Mouse (Mus musculus) heart, adult 2 months (tissue): Measurements from ENCODE around the gene Slc25a5. TPM values are rescaled to one million over a fixed set of nuclear protein-coding genes. Genes with fewer than 3 reads are reported as not detected.

ENCODE experiments used
- DNase-seq, 2 experiments: peaks; one replicate each; pipeline ENCODE4 v3.0.0; 2021
- H3K27ac ChIP-seq: fragments of 200-600 bp; 2 replicates; pipeline ENCODE4 v1.8.1; 2022
- H3K27me3 ChIP-seq: fragments of 200-500 bp; 2 replicates; pipeline ENCODE4 v1.6.1; 2012; ENCODE audit warnings: mild to moderate bottlenecking, low read length, inconsistent platforms, mixed read lengths; ENCODE audit not compliant: control insufficient read depth, insufficient read depth
- H3K36me3 ChIP-seq: fragments of 200-500 bp; 2 replicates; pipeline ENCODE4 v1.6.1; 2012; ENCODE audit warnings: low read length, inconsistent platforms; ENCODE audit not compliant: control insufficient read depth, insufficient read depth
- H3K4me1 ChIP-seq: fragments of 200-500 bp; 2 replicates; pipeline ENCODE4 v1.6.1; 2011; ENCODE audit warnings: low read length; ENCODE audit not compliant: control insufficient read depth, insufficient read depth
- H3K4me3 ChIP-seq: fragments of 200-600 bp; 2 replicates; pipeline ENCODE4 v1.8.1; 2022
- H3K79me2 ChIP-seq: fragments of 200-500 bp; replicated peaks from 2 replicates; pipeline ENCODE4 v1.6.1; 2012; ENCODE audit warnings: mild to moderate bottlenecking, inconsistent platforms, low read length, moderate library complexity, mixed read lengths; ENCODE audit not compliant: control insufficient read depth, insufficient read depth
- H3K9ac ChIP-seq: fragments of 200-500 bp; 2 replicates; pipeline ENCODE4 v1.6.1; 2012; ENCODE audit warnings: low read depth, mild to moderate bottlenecking, control low read depth, inconsistent platforms, low read length, mixed read lengths
- CTCF ChIP-seq: fragments of 200-600 bp; IDR thresholded peaks from 2 replicates; pipeline ENCODE4 v1.8.1; 2022; ENCODE audit warnings: antibody characterized with exemption, mild to moderate bottlenecking, moderate library complexity
- EP300 ChIP-seq: fragments of 200-500 bp; IDR thresholded peaks from 2 replicates; pipeline ENCODE4 v1.6.1; 2011; ENCODE audit warnings: low read depth, low read length, control low read depth; ENCODE audit not compliant: insufficient read depth
- POLR2A ChIP-seq: fragments of 200-500 bp; IDR thresholded peaks from 2 replicates; pipeline ENCODE4 v1.6.1; 2011; ENCODE audit warnings: mild to moderate bottlenecking, low read depth, low read length, control low read depth; ENCODE audit not compliant: insufficient read depth
- WGBS: fragments of 180-500 bp; shearing (Covaris S2); methylation state at CpG from one replicate; pipeline ENCODE4 v1.1.7; 2018; 5-methylcytosine and 5-hydroxymethylcytosine counted together
- intact Hi-C: fragments of 180-260 bp; cut with DNase I; formaldehyde crosslinking; loops from one replicate; pipeline ENCODE4 v1.15.1; 2025
- polyA plus RNA-seq: library from polyadenylated mRNA; depleted of rRNA; stranded (reverse); fragments of >200 nt; gene quantifications from 2 replicates; pipeline ENCODE4 v1.2.3, GENCODE M21; 2012
- total RNA-seq, 2 experiments: library from RNA; stranded (reverse); gene quantifications; 2 replicates each; pipeline ENCODE4 v1.2.3; 2021

The Slc25a5 gene
- total and polyA plus RNA-seq, 3 experiments: 352 to 447 (median 425) TPM

DNA sequence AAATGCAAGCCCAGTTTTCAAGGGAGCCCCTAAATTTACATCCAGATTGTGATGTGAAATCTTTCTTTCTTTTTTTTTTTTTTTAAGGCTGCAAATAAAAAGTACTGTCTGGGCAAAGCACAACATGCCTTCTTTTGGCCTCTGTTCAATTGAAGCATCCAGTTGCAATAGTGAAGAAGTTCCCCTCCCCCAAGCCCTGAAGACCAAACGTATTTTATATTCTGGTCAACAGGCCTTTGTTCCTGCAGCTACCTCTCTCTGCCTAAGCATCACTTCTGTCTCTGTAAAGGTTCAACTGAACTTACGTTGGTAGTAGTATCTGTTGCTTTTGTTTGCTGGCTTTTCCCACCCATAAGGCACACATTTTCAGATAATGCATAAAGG lies 31.5 kb upstream of the Slc25a5 start:
- no peak for DNase-seq
- WGBS: 66% methylated on average over 2 of the region's 2 CpGs
- Histone ChIP-seq H3K4me1 (no peaks in the 10 kb centered on the region), H3K36me3 (no peaks in the 10 kb centered on the region), H3K27me3 (no peaks in the 10 kb centered on the region), H3K27ac (no peak overlapping the region), H3K4me3 (no peak overlapping the region), H3K9ac (no peak overlapping the region), H3K79me2 (no peaks in the 10 kb centered on the region)
- no peak for TF ChIP-seq POLR2A
- TF ChIP-seq EP300: no peak
- TF ChIP-seq CTCF: no peak
- intact Hi-C loops: loop anchor here (10.0 kb wide), 2 partner anchors 141 to 311 kb away; partner anchors contain the start of gene Nkrf

GRCm38 (mm10) chrX:36767386-36767785 lies 28.1 kb upstream of the Slc25a5 start:
- H3K27ac ChIP-seq: no peak overlapping the region
- H3K9ac ChIP-seq: no peak overlapping the region
- intact Hi-C loops: loop anchor here (10.0 kb wide), 2 partner anchors 137 to 307 kb away; partner anchors contain the start of gene Nkrf
- no peaks in the 10 kb centered on the region for H3K36me3 ChIP-seq
- WGBS: 64% methylated on average over 5 of the region's 5 CpGs
- TF ChIP-seq CTCF: no peak
- TF ChIP-seq EP300: no peak
- TF ChIP-seq POLR2A: no peak
- H3K4me3 ChIP-seq: no peak overlapping the region
- H3K27me3 ChIP-seq: no peaks in the 10 kb centered on the region
- no peak for DNase-seq
- H3K4me1 ChIP-seq: no peaks in the 10 kb centered on the region
- no peaks in the 10 kb centered on the region for H3K79me2 ChIP-seq

DNA sequence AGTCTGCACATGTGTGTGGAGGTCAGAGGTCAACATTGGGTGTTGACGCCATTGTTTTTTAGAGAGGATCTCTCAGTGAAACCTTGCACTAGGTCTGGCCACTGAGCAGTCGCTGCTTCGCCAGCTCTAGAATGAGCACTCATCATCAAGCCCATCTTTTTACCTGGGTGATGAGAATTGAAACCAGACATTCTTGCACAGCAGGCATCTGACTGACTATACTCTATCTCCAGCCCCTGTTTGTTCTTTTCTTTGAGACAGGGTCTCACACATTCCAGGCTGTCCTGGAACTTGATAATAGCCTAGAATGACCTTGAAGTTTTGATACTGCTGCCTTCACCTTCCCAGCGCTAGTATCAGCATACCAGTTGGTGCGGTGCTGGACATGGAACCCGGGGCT lies 22.9 kb upstream of the Slc25a5 start:
- no peaks in the 10 kb centered on the region for H3K79me2 ChIP-seq
- no peak overlapping the region for H3K4me3 ChIP-seq
- H3K27me3 ChIP-seq: no peaks in the 10 kb centered on the region
- TF ChIP-seq EP300: no peak
- TF ChIP-seq POLR2A: no peak
- TF ChIP-seq CTCF: no peak
- WGBS: 80% methylated on average over 6 of the region's 6 CpGs
- no peaks in the 10 kb centered on the region for H3K36me3 ChIP-seq
- H3K9ac ChIP-seq: no peak overlapping the region
- H3K4me1 ChIP-seq: no peaks in the 10 kb centered on the region
- intact Hi-C loops: no loop called here
- no peak overlapping the region for H3K27ac ChIP-seq
- no peak for DNase-seq

DNA sequence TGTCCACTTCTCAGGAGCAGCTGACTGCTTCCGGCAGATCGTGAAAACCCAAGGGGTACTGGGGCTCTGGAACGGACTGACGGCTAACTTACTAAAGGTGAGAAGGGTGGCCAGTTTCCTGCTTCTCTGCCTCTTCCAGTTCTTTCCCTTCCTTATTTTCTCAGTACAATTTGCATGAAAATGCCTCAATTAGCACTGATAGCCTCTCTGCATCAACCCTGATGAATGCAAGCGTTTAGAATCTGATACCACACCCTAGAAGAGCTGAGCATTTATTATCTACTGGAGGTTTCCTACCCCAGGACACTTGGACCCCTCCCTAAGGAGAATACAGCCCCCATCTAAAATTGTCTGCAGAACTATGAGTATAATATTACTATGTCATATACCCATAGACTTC lies 19.9 kb upstream of the Slc25a5 start:
- no peaks in the 10 kb centered on the region for H3K4me1 ChIP-seq
- no peak overlapping the region for H3K27ac ChIP-seq
- no peak for DNase-seq
- 72% methylated on average over 5 of the region's 5 CpGs for WGBS
- no peak overlapping the region for H3K9ac ChIP-seq
- H3K79me2 ChIP-seq: no peaks in the 10 kb centered on the region
- H3K36me3 ChIP-seq: no peaks in the 10 kb centered on the region
- no peak overlapping the region for H3K4me3 ChIP-seq
- no peaks in the 10 kb centered on the region for H3K27me3 ChIP-seq
- TF ChIP-seq POLR2A (no peak), EP300 (no peak), CTCF (no peak)
- intact Hi-C loops: no loop called here

DNA sequence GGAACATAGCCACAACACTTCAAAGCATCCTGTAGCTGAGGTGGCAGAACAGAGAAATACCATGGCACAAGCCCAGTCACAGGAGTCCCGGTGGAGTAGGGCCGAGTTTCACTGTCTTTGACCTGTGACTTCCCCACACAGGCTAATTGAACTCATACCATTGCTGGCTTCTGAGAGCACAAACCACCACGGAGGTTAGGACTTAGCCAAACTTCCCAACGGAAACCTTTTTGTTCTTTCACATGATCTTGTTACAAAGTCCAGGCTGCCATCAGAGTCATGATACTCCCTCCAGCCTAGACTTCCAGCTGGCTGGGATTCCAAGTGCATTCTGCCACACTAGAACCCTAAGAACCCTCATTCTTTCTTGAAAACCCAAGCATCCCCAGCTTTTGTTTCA lies 17.8 kb upstream of the Slc25a5 start:
- no peaks in the 10 kb centered on the region for H3K79me2 ChIP-seq
- H3K9ac ChIP-seq: no peak overlapping the region
- DNase-seq: no peak
- H3K27ac ChIP-seq: no peak overlapping the region
- no peak overlapping the region for H3K4me3 ChIP-seq
- intact Hi-C loops: no loop called here
- no peaks in the 10 kb centered on the region for H3K36me3 ChIP-seq
- no peaks in the 10 kb centered on the region for H3K4me1 ChIP-seq
- no peaks in the 10 kb centered on the region for H3K27me3 ChIP-seq
- TF ChIP-seq POLR2A (no peak), EP300 (no peak), CTCF (no peak)
- WGBS: 70% methylated on average over 4 of the region's 4 CpGs

GRCm38 (mm10) chrX:36789360-36789759 lies 6.1 kb upstream of the Slc25a5 start:
- 72% methylated on average over 4 of the region's 4 CpGs for WGBS
- H3K9ac ChIP-seq: no peak overlapping the region
- no peak overlapping the region for H3K27ac ChIP-seq
- intact Hi-C loops: no loop called here
- no peaks in the 10 kb centered on the region for H3K79me2 ChIP-seq
- no peak overlapping the region for H3K4me3 ChIP-seq
- no peaks in the 10 kb centered on the region for H3K27me3 ChIP-seq
- TF ChIP-seq CTCF (no peak), EP300 (no peak), POLR2A (no peak)
- H3K4me1 ChIP-seq: no peaks in the 10 kb centered on the region
- H3K36me3 ChIP-seq: no peaks in the 10 kb centered on the region
- no peak for DNase-seq
